Mouse (Mus musculus) bone marrow macrophage, adult 2 months (primary cell): ENCODE measurements around the gene Pip5k1c.

Source experiments
- CTCF ChIP-seq: IDR thresholded peaks from 2 replicates; pipeline ENCODE4 v1.5.1; 2012; ENCODE audit warnings: low read depth, mild to moderate bottlenecking, low read length, moderate library complexity
- POLR2A ChIP-seq: IDR thresholded peaks from 2 replicates; pipeline ENCODE4 v1.6.1; 2012; ENCODE audit warnings: mild to moderate bottlenecking, low read depth, low read length, borderline replicate concordance

GRCm38 (mm10) chr10:81292554-81293333 lies at the start of gene Pip5k1c:
- TF ChIP-seq POLR2A (0 out of 2 replicates have a peak, but pooled peaks have one; percentile 11), CTCF (peak; percentile 91)
